Mouse (Mus musculus) stomach, embryonic 16.5 days (tissue): ENCODE measurements at regions not wholly inside any gene's neighbourhood (a gene's known extent, or its start where the extent isn't known, plus 50 kb on each side); places are given as distances from the start of the nearest gene placed in this dataset.

Source experiments
- ATAC-seq: fragments of 200-750 bp; cut with Nextera tagmentation; 2 replicates; pipeline ENCODE4 v1.8.0; 2017; ENCODE audit warnings: moderate number of reproducible peaks, moderate TSS enrichment; ENCODE audit not compliant: insufficient read depth, low FRiP score
- H3K27ac ChIP-seq: fragments of 300-500 bp; sonication (generic); 2 replicates; pipeline ENCODE4 v1.5.1; 2014; ENCODE audit warnings: low read length
- H3K27me3 ChIP-seq: fragments of 300-500 bp; sonication (generic); 2 replicates; pipeline ENCODE4 v1.6.1; 2014; ENCODE audit warnings: low read length, control low read depth, mixed read lengths; ENCODE audit not compliant: control insufficient read depth, insufficient read depth
- H3K36me3 ChIP-seq: fragments of 300-500 bp; sonication (generic); 2 replicates; pipeline ENCODE4 v1.6.1; 2014; ENCODE audit warnings: low read length; ENCODE audit not compliant: control insufficient read depth, insufficient read depth
- H3K4me1 ChIP-seq: fragments of 300-500 bp; sonication (generic); 2 replicates; pipeline ENCODE4 v1.6.1; 2014; ENCODE audit warnings: low read length, control low read depth, mixed read lengths; ENCODE audit not compliant: control insufficient read depth, insufficient read depth
- H3K4me2 ChIP-seq: fragments of 300-500 bp; sonication (generic); 2 replicates; pipeline ENCODE4 v1.6.1; 2014; ENCODE audit warnings: low read depth, low read length, mixed read lengths
- H3K4me3 ChIP-seq: fragments of 300-500 bp; sonication (generic); replicated peaks from 2 replicates; pipeline ENCODE4 v1.5.1; 2014; ENCODE audit warnings: mild to moderate bottlenecking, low read length
- H3K9ac ChIP-seq: fragments of 300-500 bp; sonication (generic); 2 replicates; pipeline ENCODE4 v1.6.1; 2014; ENCODE audit warnings: low read length
- H3K9me3 ChIP-seq: fragments of 300-500 bp; sonication (generic); replicated peaks from 2 replicates; pipeline ENCODE4 v1.6.1; 2016; ENCODE audit warnings: low read length, control low read depth; ENCODE audit not compliant: control insufficient read depth
- WGBS: fragments of 180-500 bp; shearing (Covaris S2); extraction: QIAGEN DNeasy Blood & Tissue Kit; methylation state at CpG from one replicate; pipeline ENCODE4 v1.1.7; 2014; 5-methylcytosine and 5-hydroxymethylcytosine counted together

DNA sequence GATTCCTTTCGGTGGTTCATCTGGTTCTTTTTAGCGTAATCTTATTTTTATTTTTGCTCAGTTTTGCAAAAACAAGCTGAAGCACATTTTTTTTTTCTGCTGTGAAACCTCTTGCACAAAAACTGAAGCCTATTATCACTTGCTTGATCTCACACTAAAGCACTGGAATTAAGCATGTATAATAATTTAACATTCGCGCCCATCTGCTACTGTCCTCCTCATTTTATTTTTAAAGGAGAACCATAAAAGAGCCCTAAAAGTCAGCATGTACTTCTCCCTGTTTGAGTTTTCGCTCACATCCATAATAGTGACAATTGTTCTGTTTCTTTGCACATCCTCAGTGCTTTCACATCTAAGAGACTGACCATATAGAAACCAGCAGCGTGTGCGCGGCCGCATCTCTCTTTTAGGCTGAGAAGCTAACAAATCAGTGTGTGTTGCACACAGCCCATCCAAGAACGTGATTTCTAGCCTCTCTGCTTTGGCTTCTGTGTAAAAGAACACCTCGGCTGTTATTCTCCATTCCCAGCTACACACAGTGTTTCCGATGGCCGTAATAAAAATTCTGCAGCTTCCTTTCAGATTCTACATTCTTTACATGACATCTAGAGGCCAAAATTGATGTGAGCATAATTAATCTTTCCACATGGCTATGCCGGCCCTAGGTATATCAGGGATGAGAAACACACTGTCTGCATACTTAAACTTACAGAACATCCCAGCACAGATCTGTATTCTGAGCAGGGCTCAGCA lies 567.5 kb downstream of the Gbe1 start:
- Histone ChIP-seq H3K4me1 (no peaks in the 10 kb centered on the region), H3K4me2 (no peak overlapping the region), H3K27ac (no peak overlapping the region), H3K9ac (no peak overlapping the region), H3K4me3 (no peak overlapping the region), H3K36me3 (no peaks in the 10 kb centered on the region), H3K27me3 (no peaks in the 10 kb centered on the region), H3K9me3 (no peaks in the 10 kb centered on the region)
- no peak for ATAC-seq
- 64% methylated on average over 14 of the region's 14 CpGs for WGBS

DNA sequence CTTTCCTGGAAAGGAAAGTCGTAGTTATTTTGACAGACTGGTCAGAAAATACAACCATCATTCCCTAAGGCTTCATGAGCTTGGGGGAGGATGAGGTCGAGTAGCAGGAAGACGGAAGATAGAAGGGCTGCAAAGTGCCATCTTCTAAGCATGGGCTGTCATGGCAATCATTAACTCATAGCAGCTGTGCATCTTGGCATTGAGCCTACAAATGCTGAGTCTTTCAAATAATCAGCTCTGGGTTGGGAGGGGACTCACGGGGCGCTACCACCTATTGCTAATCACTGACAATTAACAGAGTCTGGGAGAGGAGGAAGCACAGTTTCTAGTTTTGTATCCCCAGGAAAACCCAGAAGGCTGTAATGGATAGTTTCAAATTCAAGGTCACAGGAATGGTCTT lies 586.3 kb downstream of the Gbe1 start:
- ATAC-seq, result no peak
- no peaks in the 10 kb centered on the region for H3K9me3 ChIP-seq
- no peak overlapping the region for H3K4me2 ChIP-seq
- no peak overlapping the region for H3K4me3 ChIP-seq
- H3K27me3 ChIP-seq, result no peaks in the 10 kb centered on the region
- WGBS, result 76% methylated on average over 5 of the region's 5 CpGs
- no peak overlapping the region for H3K27ac ChIP-seq
- H3K36me3 ChIP-seq, result no peaks in the 10 kb centered on the region
- H3K9ac ChIP-seq, result no peak overlapping the region
- H3K4me1 ChIP-seq, result no peaks in the 10 kb centered on the region

DNA sequence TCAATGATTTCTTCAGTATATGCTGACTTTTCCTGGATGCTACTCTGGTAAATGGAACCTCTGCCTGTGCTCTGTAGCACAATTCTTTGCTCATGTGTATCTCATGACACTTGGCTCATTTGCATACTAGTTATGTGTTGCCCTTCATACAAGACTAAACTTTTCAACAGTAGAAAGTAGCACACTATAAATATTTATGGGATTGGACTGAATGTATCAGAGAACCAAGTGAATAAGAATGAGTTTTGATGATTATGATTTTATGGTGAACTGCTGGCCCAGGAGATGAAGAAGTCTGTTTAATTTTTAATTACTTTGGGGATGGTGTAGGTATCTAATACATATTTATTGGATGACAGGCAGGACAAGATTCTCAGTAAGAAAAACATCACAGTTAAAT lies 606.3 kb downstream of the Gbe1 start:
- H3K4me2 ChIP-seq, result no peak overlapping the region
- ATAC-seq, result no peak

DNA sequence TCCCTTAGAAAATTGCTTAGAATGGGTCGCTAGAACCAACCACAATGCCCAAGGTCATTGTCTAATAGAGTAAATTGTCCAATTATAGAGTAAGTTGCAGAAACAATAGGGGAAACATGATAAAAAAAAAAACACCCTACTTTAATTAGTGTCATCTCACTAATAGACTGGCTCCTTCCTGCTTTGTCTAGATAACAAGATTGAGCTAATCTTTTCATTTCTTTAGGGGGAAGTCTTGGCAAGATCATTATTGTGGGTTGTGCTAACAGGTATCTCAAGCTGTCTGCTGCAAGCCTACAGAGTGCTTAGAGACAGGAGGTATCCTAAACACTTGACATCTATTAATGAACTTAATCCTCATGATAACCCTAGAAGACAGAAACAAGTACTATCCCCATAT lies 615.9 kb downstream of the Gbe1 start:
- Histone ChIP-seq H3K4me3 (no peak overlapping the region), H3K9me3 (no peaks in the 10 kb centered on the region), H3K4me1 (no peaks in the 10 kb centered on the region), H3K27me3 (no peaks in the 10 kb centered on the region), H3K27ac (no peak overlapping the region), H3K9ac (no peak overlapping the region), H3K36me3 (no peaks in the 10 kb centered on the region), H3K4me2 (no peak overlapping the region)
- whole genome bisulfite sequencing, result 59% methylated on average over 1 of the region's 1 CpGs
- ATAC-seq, result no peak

More for the DNA sequence above, 606.3 kb downstream of the Gbe1 start:
- Histone ChIP-seq H3K4me3 (no peak overlapping the region), H3K27me3 (no peaks in the 10 kb centered on the region), H3K27ac (no peak overlapping the region), H3K9ac (no peak overlapping the region), H3K4me1 (no peaks in the 10 kb centered on the region), H3K36me3 (no peaks in the 10 kb centered on the region), H3K9me3 (no peaks in the 10 kb centered on the region)

DNA sequence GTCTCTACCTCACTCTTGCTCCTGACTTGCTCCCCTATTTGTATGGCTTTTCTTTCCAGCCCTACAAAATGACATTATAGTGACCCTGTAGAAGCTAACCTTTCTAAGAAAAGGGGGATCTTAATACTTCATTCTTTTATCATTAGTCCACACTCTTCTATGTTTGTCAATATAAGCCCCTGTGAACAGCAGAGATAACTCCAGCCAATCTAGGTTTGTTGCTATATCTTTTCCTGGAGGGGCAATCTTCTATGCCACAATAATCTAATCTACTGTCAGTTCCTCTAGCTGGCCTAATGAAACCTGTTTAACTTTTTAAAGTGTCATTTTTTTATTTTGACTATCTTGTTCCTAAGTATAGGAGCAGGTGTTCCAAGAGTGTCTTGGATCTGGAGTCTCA lies 622.2 kb downstream of the Gbe1 start:
- Histone ChIP-seq H3K4me3 (no peak overlapping the region), H3K9me3 (no peaks in the 10 kb centered on the region), H3K27ac (no peak overlapping the region), H3K4me1 (no peaks in the 10 kb centered on the region), H3K36me3 (no peaks in the 10 kb centered on the region), H3K9ac (no peak overlapping the region), H3K4me2 (no peak overlapping the region), H3K27me3 (no peaks in the 10 kb centered on the region)
- no peak for ATAC-seq

DNA sequence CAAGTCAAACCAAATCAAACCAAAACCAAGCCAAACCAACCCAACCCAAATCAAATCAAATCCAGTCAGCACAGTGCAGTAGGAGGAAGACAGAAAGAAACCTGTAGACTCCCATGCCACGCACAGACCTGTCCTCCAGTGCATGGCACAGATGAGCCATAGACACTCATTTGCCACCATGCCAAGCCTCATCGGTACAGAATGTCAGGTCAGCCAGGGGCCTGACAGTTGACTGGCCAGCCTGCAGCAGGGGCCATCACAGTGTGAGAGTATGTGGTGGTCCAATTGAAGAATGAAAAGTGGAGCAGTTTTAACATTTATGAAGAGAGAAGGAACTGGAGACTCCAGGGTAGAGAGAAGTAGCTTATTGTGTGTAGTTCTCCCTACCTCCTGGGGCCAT lies 639.2 kb downstream of the Gbe1 start:
- ATAC-seq, result no peak
- 94% methylated on average over 2 of the region's 2 CpGs for WGBS

More for the DNA sequence above, 639.2 kb downstream of the Gbe1 start:
- Histone ChIP-seq H3K9ac (no peak overlapping the region), H3K9me3 (no peaks in the 10 kb centered on the region), H3K27me3 (no peaks in the 10 kb centered on the region), H3K4me2 (no peak overlapping the region), H3K36me3 (no peaks in the 10 kb centered on the region), H3K27ac (no peak overlapping the region), H3K4me3 (no peak overlapping the region), H3K4me1 (no peaks in the 10 kb centered on the region)
